Mouse (Mus musculus) limb, embryonic 14.5 days (tissue): Measurements from ENCODE around the gene Vps53. TPM values are rescaled to one million over a fixed set of nuclear protein-coding genes. Genes with fewer than 3 reads are reported as not detected.

Source experiments
- ATAC-seq: fragments of 200-750 bp; cut with Nextera tagmentation; 2 replicates; pipeline ENCODE4 v1.8.0; 2017; ENCODE audit warnings: low read depth, moderate number of reproducible peaks, moderate TSS enrichment; ENCODE audit not compliant: low FRiP score
- DNase-seq: peaks from one replicate; pipeline ENCODE4 v3.0.0-alpha.2; 2015; ENCODE audit warnings: low spot score
- H3K27ac ChIP-seq: fragments of 300-500 bp; sonication (generic); replicated peaks from 2 replicates; pipeline ENCODE4 v1.5.1; 2014; ENCODE audit warnings: low read depth, mild to moderate bottlenecking, low read length, moderate library complexity, mixed read lengths
- H3K27me3 ChIP-seq: fragments of 300-500 bp; sonication (generic); 2 replicates; pipeline ENCODE4 v1.6.1; 2014; ENCODE audit warnings: low read length, mixed read lengths; ENCODE audit not compliant: control insufficient read depth, insufficient read depth
- H3K36me3 ChIP-seq: fragments of 300-500 bp; sonication (generic); 2 replicates; pipeline ENCODE4 v1.6.1; 2014; ENCODE audit warnings: mild to moderate bottlenecking, low read length, moderate library complexity, mixed read lengths; ENCODE audit not compliant: control insufficient read depth, insufficient read depth
- H3K4me1 ChIP-seq: fragments of 300-500 bp; sonication (generic); 2 replicates; pipeline ENCODE4 v1.6.1; 2014; ENCODE audit warnings: antibody characterized with exemption, low read length, mixed read lengths; ENCODE audit not compliant: control insufficient read depth, insufficient read depth
- H3K4me2 ChIP-seq: fragments of 300-500 bp; sonication (generic); replicated peaks from 2 replicates; pipeline ENCODE4 v1.6.1; 2014; ENCODE audit warnings: low read depth, mild to moderate bottlenecking, low read length, moderate library complexity; ENCODE audit not compliant: severe bottlenecking
- H3K4me3 ChIP-seq: fragments of 300-500 bp; sonication (generic); replicated peaks from 2 replicates; pipeline ENCODE4 v1.5.1; 2014; ENCODE audit warnings: low read length
- H3K9ac ChIP-seq: fragments of 300-500 bp; sonication (generic); 2 replicates; pipeline ENCODE4 v1.6.1; 2014; ENCODE audit warnings: mild to moderate bottlenecking, low read depth, low read length, moderate library complexity; ENCODE audit not compliant: severe bottlenecking
- H3K9me3 ChIP-seq: fragments of 300-500 bp; sonication (generic); 2 replicates; pipeline ENCODE4 v1.6.1; 2016; ENCODE audit warnings: low read length; ENCODE audit not compliant: control insufficient read depth
- POLR2A ChIP-seq: fragments of 200-500 bp; IDR thresholded peaks from 2 replicates; pipeline ENCODE4 v1.8.0; 2012; ENCODE audit warnings: inconsistent platforms, mild to moderate bottlenecking, moderate library complexity, borderline replicate concordance; ENCODE audit not compliant: insufficient read depth, insufficient read length; ENCODE audit errors: extremely low read depth
- WGBS: fragments of 180-500 bp; shearing (Covaris S2); extraction: QIAGEN DNeasy Blood & Tissue Kit; methylation state at CpG from one replicate; pipeline ENCODE4 v1.1.7; 2014; 5-methylcytosine and 5-hydroxymethylcytosine counted together
- polyA plus RNA-seq, 2 experiments: library from polyadenylated mRNA; depleted of rRNA in 1 of 2; stranded (reverse) in 1 of 2; unstranded in 1 of 2; fragments of >200 nt; fragmentation: Nextera tagmentation in 1 of 2; extraction: Ambion mirVana in 1 of 2; gene quantifications; 2 replicates each; pipeline versions ENCODE4 v1.2.1 to v1.2.3; 2012 to 2014

Gene Vps53
- polyA plus RNA-seq, 2 experiments = 29.6 to 37.3 TPM

- 92% methylated on average over 2 of the region's 2 CpGs for WGBS
Measured at GRCm38 (mm10) chr11:76154200-76154599, 25.2 kb downstream of the Vps53 start.

GRCm38 (mm10) chr11:76153236-76153951 is 26.1 kb downstream of the Vps53 start:
- no peak for TF ChIP-seq POLR2A
- Histone ChIP-seq H3K27ac (no peak overlapping the region), H3K4me2 (no peak overlapping the region), H3K9ac (no peak overlapping the region), H3K9me3 (no peaks in the 10 kb centered on the region), H3K4me3 (no peak overlapping the region), H3K36me3 (peaks cover 19% of the 10 kb centered on the region), H3K4me1 (peaks cover 9% of the 10 kb centered on the region; the same call in 1 of the 2 replicates), H3K27me3 (no peaks in the 10 kb centered on the region)
- no peak for ATAC-seq
- WGBS = 84% methylated on average over 5 of the region's 5 CpGs
- no peak for DNase-seq

More at GRCm38 (mm10) chr11:76154200-76154599, 25.2 kb downstream of the Vps53 start:
- ATAC-seq (no peak), DNase-seq (no peak)
- no peak overlapping the region for H3K4me2 ChIP-seq
- 0 out of 2 replicates have a peak, but pooled peaks cover 3% of the 10 kb centered on the region for H3K4me1 ChIP-seq
- H3K27ac ChIP-seq = no peak overlapping the region
- no peak overlapping the region for H3K9ac ChIP-seq
- no peaks in the 10 kb centered on the region for H3K27me3 ChIP-seq
- H3K9me3 ChIP-seq = no peaks in the 10 kb centered on the region
- H3K4me3 ChIP-seq = no peak overlapping the region
- H3K36me3 ChIP-seq = peaks cover 19% of the 10 kb centered on the region
- TF ChIP-seq POLR2A = no peak

- ATAC-seq (no peak), DNase-seq (no peak)
- WGBS = 38% methylated on average over 4 of the region's 4 CpGs
- Histone ChIP-seq H3K9me3 (no peaks in the 10 kb centered on the region), H3K36me3 (peaks cover 19% of the 10 kb centered on the region), H3K4me1 (peaks cover 9% of the 10 kb centered on the region; the same call in 1 of the 2 replicates), H3K4me2 (no peak overlapping the region), H3K4me3 (no peak overlapping the region), H3K27me3 (no peaks in the 10 kb centered on the region), H3K9ac (no peak overlapping the region), H3K27ac (no peak overlapping the region)
- no peak for TF ChIP-seq POLR2A
Measured at GRCm38 (mm10) chr11:76150980-76151379, 28.5 kb downstream of the Vps53 start.

- H3K9ac ChIP-seq = no peak overlapping the region
- H3K27ac ChIP-seq = no peak overlapping the region
- no peak overlapping the region for H3K4me2 ChIP-seq
- peaks cover 6% of the 10 kb centered on the region; the same call in 1 of the 2 replicates for H3K36me3 ChIP-seq
- 63% methylated on average over 8 of the region's 8 CpGs for WGBS
- H3K9me3 ChIP-seq = no peaks in the 10 kb centered on the region
- no peaks in the 10 kb centered on the region for H3K27me3 ChIP-seq
- no peak overlapping the region for H3K4me3 ChIP-seq
- DNase-seq = peak; percentile 40
- ATAC-seq = no peak
- TF ChIP-seq POLR2A = no peak
- peaks cover 9% of the 10 kb centered on the region; the same call in 1 of the 2 replicates for H3K4me1 ChIP-seq
Measured at GRCm38 (mm10) chr11:76148055-76149008, 31.1 kb downstream of the Vps53 start.
